In the genomic region with DNA sequence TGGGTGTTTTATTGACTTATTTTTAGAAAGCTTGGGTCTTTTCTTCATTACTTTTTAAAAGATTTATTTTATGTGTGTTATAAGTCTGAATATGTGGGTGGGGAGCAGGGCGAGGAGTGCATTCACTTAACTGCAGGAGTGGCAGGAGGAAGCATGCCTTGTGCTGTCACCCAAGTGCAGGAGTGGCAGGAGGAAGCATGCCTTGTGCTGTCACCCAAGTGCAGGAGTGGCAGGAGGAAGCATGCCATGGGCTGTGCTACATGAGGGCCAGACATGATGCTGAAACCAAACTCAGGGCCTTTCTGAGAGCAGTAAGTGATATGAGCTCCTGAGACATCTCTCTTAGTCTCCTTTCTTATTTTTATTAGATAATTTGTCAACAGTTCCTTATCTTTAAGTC, we compare ENCODE assay signal across 19 mouse cellular contexts.
"Had no signal": no experiment of that assay in that cellular context is flagged by ENCODE, and none has a peak within 500 bp of the region (broad histone marks: within the 10 kb centered on the region; RNA-seq: fewer than 3 reads in every experiment).

No protein-coding gene starts in this region.

- H3K4me1 ChIP-seq: limb, embryonic 12.5 days; liver, embryonic 12.5 days; liver, embryonic 15.5 days; midbrain, embryonic 15.5 days; neural tube, embryonic 12.5 days; neural tube, embryonic 15.5 days had no signal

- DNase-seq: kidney, adult 18-20 months; kidney, postnatal 25 days; layer of hippocampus, postnatal 36 days; liver; lung, postnatal 14 days; right cerebral cortex, adult 18-20 months; right cerebral cortex, postnatal 14 days; right cerebral cortex, postnatal 4 days; thymus, adult 2 months; thymus, postnatal 14 days; thymus, postnatal 4 days had no signal

- ATAC-seq: intestine, embryonic 16.5 days; liver, embryonic 12.5 days; midbrain, embryonic 15.5 days had no signal

- H3K4me3 ChIP-seq: left cerebral cortex, adult 2 months; limb, embryonic 12.5 days; liver, embryonic 12.5 days; liver, embryonic 15.5 days; midbrain, embryonic 15.5 days; neural tube, embryonic 12.5 days; neural tube, embryonic 15.5 days had no signal
